ENCODE assay signal across 19 mouse cellular contexts in the genomic region with DNA sequence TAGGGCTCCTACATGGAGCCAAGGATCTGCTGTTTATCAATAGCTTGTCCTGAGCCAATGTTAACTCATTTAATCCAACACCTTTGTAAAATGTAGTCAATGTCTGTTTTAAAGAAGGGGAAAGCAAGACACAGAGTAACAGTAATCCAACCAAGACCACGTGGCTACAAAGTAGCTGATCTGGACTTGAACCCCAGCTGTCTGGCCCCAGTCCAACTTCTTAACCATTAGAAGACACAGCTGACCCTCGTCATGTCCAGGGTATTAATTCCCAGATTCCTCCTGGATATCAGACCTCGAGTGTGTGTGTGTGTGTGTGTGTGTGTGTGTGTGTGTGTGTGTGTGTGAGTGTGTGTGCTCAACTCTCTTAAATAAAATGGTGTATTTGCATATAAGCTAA. TPM values are rescaled to one million over a fixed set of nuclear protein-coding genes. Genes with fewer than 3 reads are reported as not detected.
DNase-seq lines count a peak whose midpoint lies in the region; ATAC-seq and TF ChIP-seq lines count a peak whose summit lies in the region.
"Had no signal": no experiment of that assay in that cellular context is flagged by ENCODE, and none has a peak within 500 bp of the region (broad histone marks: within the 10 kb centered on the region; RNA-seq: fewer than 3 reads in every experiment).

No protein-coding gene starts in this region.

- TF ChIP-seq CTCF in lung, embryonic 14.5 days (IDR thresholded peaks at IDR 0.05; ENCODE audit: low read depth), result no peak
- no peak for TF ChIP-seq CTCF in lung, adult 2 months (IDR thresholded peaks at IDR 0.05; ENCODE audit: insufficient read depth, low read length)

- TF ChIP-seq POLR2A in lung, adult 2 months (IDR thresholded peaks at IDR 0.05; ENCODE audit: borderline replicate concordance, extremely low read depth, low read depth, low read length), result no peak

- H3K9ac ChIP-seq in lung, embryonic 14.5 days, result no peak overlapping the region

- no peak overlapping the region for H3K27ac ChIP-seq in lung, embryonic 14.5 days (ENCODE audit: low read depth)

- WGBS in lung, embryonic 14.5 days, result 34% methylated on average over 3 of the region's 3 CpGs
- WGBS in lung, adult 2 months, result 44% methylated on average over 3 of the region's 3 CpGs

- H3K4me3 ChIP-seq in lung, embryonic 14.5 days (ENCODE audit: low read depth, low read length), result no peak overlapping the region
- no peak overlapping the region for H3K4me3 ChIP-seq in lung, adult 2 months (replicated peaks; ENCODE audit: extremely low read depth, low read depth, low read length)

- no peak overlapping the region for H3K4me2 ChIP-seq in lung, embryonic 14.5 days

- no peaks in the 10 kb centered on the region for H3K4me1 ChIP-seq in lung, embryonic 14.5 days (ENCODE audit: insufficient read depth)
- H3K4me1 ChIP-seq in lung, adult 2 months (ENCODE audit: control insufficient read depth, insufficient read depth, low read length), result no peaks in the 10 kb centered on the region

- H3K9me3 ChIP-seq in lung, embryonic 14.5 days (ENCODE audit: low read depth, low read length), result no peaks in the 10 kb centered on the region
- H3K9me3 ChIP-seq: G1E had no signal

- DNase-seq in lung, embryonic 14.5 days, result peak; percentile 63
- no peak for DNase-seq in lung, adult 2 months
- DNase-seq in testis, postnatal 14 days (ENCODE audit: low spot score), result peak; percentile 63
- DNase-seq in testis, postnatal 10 days (ENCODE audit: low spot score), result no peak
- DNase-seq: adrenal gland, adult 2 months; adrenal gland, adult 8-10 months; adrenal gland, postnatal 10 days; adrenal gland, postnatal 14 days; adrenal gland, postnatal 25 days; adrenal gland, postnatal 36 days; B cell, adult 2 months; cerebellum, adult 11 months; cerebellum, adult 11-12 months; cerebellum, adult 18-20 months had no signal

- no peaks in the 10 kb centered on the region for H3K36me3 ChIP-seq in lung, embryonic 14.5 days (ENCODE audit: insufficient read depth)
- H3K36me3 ChIP-seq: G1E had no signal

- H3K27me3 ChIP-seq in lung, embryonic 14.5 days (ENCODE audit: insufficient read depth, low read length), result no peaks in the 10 kb centered on the region

- no peak for ATAC-seq in lung, embryonic 14.5 days (ENCODE audit: insufficient read depth)
- ATAC-seq: activated CD4-positive, CD25-positive, alpha-beta regulatory T cell, adult 4 months; CD4-positive, CD25-positive, alpha-beta regulatory T cell, adult 4 months; Patski had no signal

RNA-seq across cellular contexts. Expression of a gene that starts 18.5 kb away (rescaled TPM):
- not detected in 2 replicates for polyA plus RNA-seq in lung, embryonic 14.5 days (2014; fragmentation: Nextera tagmentation; extraction: Ambion mirVana)
- polyA plus RNA-seq in lung, adult 2 months (2012; rRNA removed), result not detected in 2 replicates
- polyA plus RNA-seq: activated CD4-positive, CD25-positive, alpha-beta regulatory T cell, adult 4 months; C2C12; CD4-positive, CD25-positive, alpha-beta regulatory T cell, adult 4 months; G1E; Patski had no signal

RNA-seq across cellular contexts. Expression of a gene that starts 46.6 kb away (rescaled TPM):
- polyA plus RNA-seq in lung, embryonic 14.5 days (2014; fragmentation: Nextera tagmentation; extraction: Ambion mirVana), result 0.11 and 0.25 TPM in 2 replicates
- 0.11 and 0.19 TPM in 2 replicates for polyA plus RNA-seq in lung, adult 2 months (2012; rRNA removed)
- polyA plus RNA-seq: activated CD4-positive, CD25-positive, alpha-beta regulatory T cell, adult 4 months; C2C12; CD4-positive, CD25-positive, alpha-beta regulatory T cell, adult 4 months; G1E; Patski had no signal

RNA-seq across cellular contexts. Expression of a gene that starts 51.2 kb away (rescaled TPM):
- 0.39 and 0.68 TPM in 2 replicates for polyA plus RNA-seq in lung, embryonic 14.5 days (2014; fragmentation: Nextera tagmentation; extraction: Ambion mirVana)
- 71.4 and 97.6 TPM in 2 replicates for polyA plus RNA-seq in lung, adult 2 months (2012; rRNA removed)
- polyA plus RNA-seq: activated CD4-positive, CD25-positive, alpha-beta regulatory T cell, adult 4 months; CD4-positive, CD25-positive, alpha-beta regulatory T cell, adult 4 months; G1E had no signal

Comparison
In these comparisons a context has a peak if more than half of its experiments do, and no peak if none do; other contexts are left out.
1. DNase-seq: peak in lung, embryonic 14.5 days (single experiment) and testis, postnatal 14 days (single experiment); none in lung, adult 2 months (single experiment) and testis, postnatal 10 days (single experiment).
2. RNA of a gene that starts 51.2 kb away (polyA plus RNA-seq): 71.4 to 97.6 TPM in lung, adult 2 months; 0.39 to 0.68 TPM in lung, embryonic 14.5 days; every median in the first group is over 10 times any median in the second.